Mouse (Mus musculus): Measurements from ENCODE around the gene Ddx19b.
"Not testable (repeated sequence)": the region's sequence is repeated elsewhere in the genome, so short reads cannot be mapped to it uniquely, and the experiment has no call there.

The Ddx19b gene

DNA sequence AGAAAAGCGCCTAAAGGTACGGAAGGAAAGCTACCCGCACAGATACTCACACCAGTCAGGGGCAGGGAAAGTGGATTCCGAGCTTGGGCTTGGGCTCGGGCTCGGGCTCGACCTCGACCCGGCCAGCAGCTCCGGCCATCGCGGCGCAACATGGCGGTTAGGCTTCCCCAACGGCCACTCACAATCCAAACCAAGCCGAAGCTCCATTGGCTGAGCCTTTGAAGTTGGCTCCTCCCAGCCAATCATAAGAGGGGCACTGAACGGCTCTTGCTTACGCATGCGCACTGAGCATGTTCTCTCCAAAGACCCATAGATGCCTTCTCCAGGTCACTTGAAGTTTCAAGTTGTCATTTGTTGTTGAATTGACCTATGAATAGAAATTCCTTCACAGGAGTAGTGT, at the start of gene Ddx19b:
TSS of gene Ddx19b (minus strand) at position 180 of the 400 bp plus-strand sequence.
- DNase-seq (ENCODE audit: low read depth, low spot score) = no peak

DNA sequence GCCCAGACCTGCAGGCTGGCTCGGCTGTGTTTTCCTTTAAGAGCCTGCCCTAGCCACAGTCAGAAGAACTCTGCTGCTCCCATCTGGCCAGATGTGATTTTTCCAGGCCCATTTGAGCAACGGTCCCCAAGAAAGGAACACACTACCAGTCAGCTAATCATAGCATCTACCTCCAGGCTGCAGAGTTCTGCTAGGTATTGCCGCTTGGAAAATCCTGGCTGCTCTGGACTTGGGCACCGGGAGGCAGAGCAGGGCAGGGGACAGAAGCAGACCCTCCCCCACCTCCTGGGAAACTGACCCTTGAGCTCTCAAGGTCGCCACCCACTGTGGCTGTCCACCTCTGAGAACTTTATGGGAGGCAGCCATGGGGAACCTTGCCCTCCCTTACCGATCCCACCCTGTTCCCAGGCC, 48.3 kb upstream of the Ddx19b start:
- peak; percentile 74 for DNase-seq (ENCODE audit: low read depth, low spot score)

DNA sequence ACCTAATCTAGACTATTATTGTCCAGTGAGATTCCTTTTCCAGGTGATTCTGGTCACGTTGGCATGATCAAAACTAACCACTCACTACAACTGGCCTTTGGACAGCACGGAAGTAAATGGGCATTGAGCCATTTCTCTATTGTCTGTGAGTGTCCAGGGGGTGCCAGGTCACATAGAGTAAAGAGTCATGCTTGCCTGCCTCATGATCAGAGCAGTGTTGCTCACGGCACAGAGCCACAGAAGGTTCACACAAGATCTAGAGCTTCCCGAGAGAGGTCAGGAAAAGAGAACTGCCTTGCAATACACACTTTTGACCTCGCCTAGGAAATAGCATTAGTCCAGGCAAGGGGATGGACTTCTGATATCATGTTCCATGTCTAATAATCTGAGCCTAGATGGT, 47.9 kb upstream of the Ddx19b start:
- DNase-seq (ENCODE audit: low read depth, low spot score) = no peak

DNA sequence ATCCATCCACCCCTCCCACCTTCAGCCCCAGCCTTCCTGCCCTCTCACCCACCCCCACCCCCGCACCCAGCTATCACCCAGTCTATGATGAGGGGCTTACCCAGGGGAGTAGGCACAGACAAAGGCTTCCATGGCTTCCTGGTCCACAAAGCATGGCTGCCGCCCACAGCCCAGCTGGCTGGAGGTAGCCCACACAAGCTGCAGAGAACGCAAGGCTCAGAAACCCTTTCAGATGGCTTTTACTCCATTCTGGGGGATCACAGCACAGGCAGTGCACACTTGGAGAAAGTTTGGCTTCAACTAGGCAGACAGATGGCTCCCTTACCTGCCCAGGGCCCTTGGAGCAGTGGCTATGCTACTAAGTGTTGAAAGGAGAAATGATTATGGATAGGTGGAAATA, 44.4 kb upstream of the Ddx19b start:
- DNase-seq (ENCODE audit: low read depth, low spot score) = no peak

DNA sequence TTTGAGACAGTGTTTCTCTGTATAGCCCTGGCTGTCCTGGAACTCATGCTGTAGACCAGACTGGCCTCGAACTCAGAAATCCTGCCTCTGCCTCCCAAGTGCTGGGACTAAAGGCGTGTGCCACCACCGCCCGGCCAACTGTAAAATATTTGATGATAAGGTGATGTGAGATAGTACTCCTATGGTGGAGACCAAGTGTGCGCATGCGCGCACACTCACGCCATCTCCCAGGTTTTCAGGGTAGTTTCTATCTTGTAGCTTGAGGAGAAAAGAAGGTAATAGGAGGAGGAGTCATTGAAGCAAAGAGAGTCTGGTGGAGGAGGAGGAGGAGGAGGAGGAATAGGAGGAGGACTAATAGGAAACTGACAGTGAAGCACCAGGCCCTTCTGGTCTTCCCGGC, 37.1 kb upstream of the Ddx19b start:
- DNase-seq (ENCODE audit: low read depth, low spot score) = not testable (repeated sequence)

DNA sequence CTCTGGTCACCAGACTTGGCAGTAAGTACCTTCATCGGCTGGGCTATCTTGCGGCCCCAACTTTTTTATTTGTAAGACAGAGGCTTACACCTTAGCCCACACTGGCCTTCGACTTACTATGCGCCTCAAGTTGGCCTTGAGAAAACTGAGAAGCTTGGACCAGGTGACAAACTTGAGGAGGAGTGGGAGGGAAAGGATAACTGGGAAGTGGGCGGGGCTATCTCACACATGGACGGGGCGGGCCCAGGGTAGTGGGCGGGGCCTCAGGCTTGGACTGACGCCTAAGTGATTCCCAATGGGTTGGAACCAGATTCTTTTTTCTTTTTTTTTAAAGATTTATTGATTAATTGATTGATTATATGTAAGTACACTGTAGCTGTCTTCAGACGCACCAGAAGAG, 35.9 kb upstream of the Ddx19b start:
- no peak for DNase-seq (ENCODE audit: low read depth, low spot score)

DNA sequence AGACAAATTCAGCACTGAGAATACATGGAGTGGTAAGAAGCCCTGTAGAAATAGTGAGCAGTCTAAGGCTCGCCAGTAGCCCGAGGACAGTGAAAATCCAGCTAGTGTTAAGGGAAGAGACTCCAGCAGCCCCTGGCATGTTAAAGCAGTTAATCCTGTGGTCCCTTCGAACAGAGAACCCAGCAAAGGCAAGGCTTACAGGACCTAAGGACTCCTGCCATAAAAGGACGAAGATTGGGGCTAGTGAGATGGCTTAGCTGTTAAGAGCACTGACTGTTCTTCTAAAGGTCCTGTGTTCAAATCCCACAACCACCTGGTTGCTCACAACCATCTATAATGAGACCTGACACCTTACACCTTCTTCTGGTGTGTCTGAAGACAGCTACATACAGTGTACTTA, 34.8 kb upstream of the Ddx19b start:
- no peak for DNase-seq (ENCODE audit: low read depth, low spot score)

DNA sequence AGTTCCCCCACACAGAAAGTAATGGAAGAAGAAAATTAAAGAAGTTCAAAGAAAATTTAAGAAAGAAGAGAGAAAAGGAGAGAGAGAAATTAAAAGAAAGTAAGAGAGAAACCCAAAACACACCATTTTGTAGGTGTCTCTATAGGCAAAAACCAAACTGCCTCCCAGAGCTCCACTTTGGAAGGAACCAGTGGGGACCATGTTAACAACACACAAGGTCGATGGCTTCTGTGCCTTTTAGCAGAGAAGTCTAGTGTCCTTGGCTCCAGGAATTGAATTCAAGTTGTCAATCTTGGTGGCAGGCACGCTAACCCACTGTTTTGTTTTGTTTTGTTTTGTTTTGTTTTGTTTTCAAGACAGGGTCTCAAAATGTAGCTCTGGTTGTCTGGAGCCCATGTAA, 31.3 kb upstream of the Ddx19b start:
- DNase-seq (ENCODE audit: low read depth, low spot score) = no peak

DNA sequence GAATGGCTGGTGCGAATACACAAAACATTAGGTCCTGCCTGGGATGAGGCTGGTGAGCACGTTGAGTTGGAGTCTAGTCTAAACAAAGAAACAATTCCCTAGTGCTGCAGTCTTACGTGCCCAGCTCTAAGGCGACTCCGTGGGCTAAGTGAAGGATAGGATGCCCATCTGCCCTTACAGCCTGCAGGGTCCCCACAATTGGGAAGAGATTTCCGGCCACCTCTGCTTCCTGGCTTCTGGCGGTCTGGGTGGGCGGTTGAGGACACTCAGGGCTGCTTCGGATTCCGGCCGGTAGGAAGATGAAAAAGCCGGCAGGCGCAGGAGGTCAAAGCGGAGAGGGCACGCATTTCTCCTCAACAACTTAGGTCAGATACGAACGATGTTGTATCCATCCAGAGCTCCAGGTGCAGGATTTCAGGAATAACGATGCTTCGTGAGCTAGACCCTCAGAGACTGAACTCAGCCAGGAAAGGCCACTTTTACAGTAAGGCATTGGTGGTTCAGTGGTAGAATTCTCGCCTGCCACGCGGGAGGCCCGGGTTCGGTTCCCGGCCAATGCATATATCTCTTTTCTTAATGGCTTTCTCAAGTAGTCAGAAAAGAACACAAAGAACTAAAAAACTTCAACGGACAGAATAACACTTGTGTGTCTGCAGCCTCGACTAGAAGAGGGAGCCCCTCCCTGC, 30.7 kb upstream of the Ddx19b start:
- peak; percentile 82 for DNase-seq (ENCODE audit: low read depth, low spot score)

DNA sequence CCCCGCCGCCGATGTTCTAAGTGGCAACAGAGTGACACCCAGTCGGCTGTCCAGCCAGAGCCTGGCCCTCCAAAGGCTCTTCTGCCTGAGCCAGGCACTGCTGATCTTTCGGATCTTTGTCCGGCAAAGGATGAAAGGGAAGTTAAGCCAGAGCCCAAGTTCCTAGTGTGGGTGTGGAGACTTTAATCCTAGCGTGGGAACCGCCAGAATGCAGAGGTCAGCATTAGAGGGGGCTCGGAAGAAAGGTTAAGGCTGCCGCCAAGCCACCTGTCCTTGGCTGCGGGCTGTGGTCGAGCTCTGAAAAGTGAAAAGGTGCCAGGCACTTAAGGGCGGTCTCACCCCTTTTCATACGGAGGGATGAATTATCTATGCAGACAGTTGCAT, 30.1 kb upstream of the Ddx19b start:
- no peak for DNase-seq (ENCODE audit: low read depth, low spot score)

DNA sequence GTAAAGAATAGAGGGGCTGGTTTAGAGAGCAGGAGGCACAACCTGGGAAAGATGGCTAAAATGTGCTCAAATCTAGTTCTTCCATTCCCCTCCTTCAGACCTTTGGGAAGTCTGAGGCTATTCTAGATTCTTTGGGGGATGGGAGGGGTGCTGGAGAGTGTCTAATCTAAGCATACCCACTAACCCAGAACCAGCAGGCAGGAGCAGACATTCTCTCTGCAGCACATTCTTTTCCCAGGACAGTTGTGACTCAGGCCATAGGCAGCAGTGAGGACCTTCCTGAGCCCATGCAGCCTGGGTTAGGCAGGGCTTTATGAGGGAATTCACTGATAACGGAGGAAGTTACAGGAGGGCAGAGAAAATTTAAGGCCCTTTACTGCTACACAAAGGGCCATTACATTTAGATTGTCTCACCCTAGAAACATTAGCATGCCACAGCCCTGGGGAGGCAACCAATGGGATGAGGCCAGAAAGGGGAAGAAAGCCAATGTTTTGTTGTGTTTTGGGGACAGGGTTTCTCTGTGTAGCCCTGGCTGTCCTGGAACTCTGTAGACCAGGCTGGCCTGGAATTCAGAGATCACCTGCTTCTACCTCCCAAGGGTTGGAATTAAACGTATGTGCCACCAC, 27.5 kb upstream of the Ddx19b start:
- DNase-seq (ENCODE audit: low read depth, low spot score) = peak; percentile 86

DNA sequence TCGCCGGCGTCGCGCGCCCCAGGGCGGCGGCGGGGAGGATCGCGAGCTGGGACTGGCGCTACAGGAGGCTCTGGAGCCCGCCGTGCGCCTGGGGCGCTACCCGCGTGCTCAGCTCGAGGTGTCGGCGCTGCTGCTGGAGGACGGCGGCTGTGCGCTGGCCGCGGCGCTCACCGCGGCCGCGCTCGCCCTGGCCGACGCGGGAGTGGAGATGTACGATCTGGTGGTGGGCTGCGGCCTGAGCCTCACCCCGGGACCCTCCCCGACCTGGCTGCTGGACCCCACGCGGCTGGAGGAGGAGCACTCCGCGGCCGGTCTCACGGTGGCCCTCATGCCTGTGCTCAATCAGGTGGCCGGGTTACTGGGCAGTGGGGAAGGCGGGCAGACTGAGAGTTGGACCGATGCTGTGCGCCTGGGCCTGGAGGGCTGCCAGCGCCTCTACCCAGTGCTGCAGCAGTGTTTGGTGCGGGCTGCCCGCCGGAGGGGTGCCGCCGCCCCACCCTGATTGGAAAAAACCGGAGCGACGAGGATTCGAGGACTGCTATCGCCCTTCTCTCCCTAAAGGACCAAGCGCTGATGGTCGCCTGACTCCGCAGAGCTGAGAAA, 25.2 kb upstream of the Ddx19b start:
- peak; percentile 68 for DNase-seq (ENCODE audit: low read depth, low spot score)

DNA sequence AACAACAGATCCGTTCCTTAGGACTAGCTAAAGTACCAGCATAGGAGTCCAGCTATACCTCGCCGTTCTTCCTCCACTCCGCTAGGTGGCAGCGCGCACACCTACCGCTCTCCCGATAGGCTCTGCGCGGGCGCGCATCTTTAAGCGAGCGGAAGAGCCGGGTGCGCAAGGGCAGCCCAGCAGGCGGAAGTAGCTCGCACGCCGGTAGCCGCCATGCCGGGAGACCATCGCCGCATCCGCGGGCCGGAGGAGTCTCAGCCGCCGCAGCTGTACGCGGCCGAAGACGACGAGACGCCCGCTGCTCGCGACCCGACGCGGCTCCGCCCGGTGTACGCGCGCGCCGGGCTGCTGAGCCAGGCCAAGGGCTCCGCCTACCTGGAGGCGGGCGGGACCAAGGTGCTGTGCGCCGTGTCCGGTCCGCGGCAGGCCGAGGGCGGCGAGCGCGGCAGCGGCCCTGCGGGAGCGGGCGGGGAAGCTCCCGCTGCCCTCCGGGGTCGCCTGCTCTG, 24.7 kb upstream of the Ddx19b start, which contains the start of gene Exosc6:
TSS of gene Exosc6 (plus strand) at position 182 of the 506 bp plus-strand sequence.
- DNase-seq (ENCODE audit: low read depth, low spot score) = peak; percentile 98

DNA sequence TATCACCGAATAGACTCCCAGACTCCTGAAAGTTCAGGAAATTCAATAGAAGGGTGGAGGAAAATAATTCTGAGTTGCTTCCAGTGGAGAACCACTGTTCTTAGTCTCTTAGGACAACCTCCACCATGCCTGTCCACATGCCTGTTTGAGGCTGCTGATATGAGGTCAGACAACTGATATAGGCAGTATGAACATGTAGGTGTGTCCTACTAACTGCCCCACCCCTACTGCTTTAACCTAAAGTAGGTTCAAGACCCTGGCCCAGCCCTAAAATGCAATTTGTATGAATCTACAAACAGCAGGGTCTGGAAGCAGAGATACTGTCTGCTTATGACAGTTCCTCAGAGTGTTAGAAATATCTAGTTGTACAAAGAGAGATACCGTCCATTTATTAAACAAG, 24.1 kb upstream of the Ddx19b start:
- DNase-seq (ENCODE audit: low read depth, low spot score) = no peak

DNA sequence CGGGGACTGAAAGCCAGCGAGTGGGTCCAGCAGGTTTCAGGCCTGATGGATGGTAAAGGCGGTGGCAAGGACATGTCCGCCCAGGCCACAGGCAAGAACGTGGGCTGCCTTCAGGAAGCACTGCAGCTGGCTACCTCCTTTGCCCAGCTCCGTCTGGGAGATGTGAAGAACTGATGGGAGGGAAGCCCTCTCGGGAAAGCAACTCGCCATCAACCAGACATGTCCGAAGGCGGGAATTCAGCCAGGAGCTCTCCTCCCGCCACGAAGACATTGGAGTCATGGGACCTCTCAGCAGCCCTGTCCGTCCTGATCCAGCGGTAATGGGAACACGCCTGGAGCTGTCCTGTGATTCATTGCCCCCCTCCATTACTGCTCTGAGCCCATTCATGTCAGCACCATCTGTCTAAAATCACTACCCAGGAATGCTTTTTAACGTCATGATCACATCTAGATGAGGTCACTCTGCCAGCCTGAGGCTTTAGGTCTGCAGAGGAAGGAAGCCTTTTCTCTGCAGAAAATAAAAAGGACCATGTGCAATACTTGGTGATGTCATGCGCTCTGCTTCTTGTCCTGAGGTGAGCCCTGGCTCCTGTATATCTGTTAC, 23.6 kb upstream of the Ddx19b start:
- peak; percentile 59 for DNase-seq (ENCODE audit: low read depth, low spot score)

DNA sequence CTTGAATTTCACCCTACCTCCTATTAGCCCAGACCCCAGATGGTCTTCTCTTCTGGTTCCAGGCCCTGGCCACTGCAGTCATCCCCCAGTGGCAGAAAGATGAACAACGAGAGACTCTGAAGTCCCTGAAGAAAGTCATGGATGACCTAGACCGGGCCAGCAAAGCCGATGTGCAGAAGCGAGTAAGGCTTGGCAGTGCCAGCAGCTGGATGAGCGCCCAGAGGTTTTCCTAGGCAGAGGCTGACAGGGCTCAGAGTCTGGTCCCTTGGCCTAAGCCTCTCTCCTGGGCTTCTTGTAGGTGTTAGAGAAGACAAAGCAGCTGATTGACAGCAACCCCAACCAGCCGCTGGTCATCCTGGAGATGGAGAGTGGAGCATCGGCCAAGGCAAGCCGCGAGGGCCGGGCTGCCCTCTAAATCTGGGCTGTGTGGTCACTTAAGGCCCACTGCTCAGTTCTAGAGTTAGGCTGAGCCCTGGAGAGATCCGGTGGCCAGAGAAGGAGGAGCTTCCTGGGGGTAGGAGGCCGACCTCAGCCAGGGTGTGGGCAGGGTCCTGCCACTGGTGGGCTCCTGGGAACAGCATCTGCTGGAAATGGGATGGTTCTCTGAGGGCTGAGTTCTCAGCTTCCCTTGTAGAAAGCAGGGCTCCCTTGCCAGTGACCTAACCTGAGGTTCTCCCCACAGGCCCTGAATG, 22.4 kb upstream of the Ddx19b start:
- DNase-seq (ENCODE audit: low read depth, low spot score) = peak; percentile 67

DNA sequence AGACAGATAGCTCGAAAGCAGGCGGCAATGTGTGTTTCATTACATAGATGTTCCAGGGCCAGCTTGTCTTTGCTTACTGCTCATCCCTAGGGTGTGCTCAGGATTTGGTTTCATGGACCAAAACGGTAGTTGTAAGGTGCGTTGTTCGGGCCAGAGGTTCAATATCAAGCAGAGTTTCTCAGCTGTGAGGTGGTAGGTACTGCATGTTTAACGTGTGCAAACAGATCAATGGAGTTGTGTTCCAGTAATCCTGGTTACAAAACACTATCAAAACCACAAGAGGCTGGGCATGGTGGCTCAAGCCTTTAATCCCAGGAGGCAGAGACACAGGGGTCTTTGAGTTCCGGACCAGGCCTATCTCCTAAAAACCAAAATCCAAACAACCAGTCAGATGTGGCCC, 17.6 kb upstream of the Ddx19b start:
- no peak for DNase-seq (ENCODE audit: low read depth, low spot score)

DNA sequence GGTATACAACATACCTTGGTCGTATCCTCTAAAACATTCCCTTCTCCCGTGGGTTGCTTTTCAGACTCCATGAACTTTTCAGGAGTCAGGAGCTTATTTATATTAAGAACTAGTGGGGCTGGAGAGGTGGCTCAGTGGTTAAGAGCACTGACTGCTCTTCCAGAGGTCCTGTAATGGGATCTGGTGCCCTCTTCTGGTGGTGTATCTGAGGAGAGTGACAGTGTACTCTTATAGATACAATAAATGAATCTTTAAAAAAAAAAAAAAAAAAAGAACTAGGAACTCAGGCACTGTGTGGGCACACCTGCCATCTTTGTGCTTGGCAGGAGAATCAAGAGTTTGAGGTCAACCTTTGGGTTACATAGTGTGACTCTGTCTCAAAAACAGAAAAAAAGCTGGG, 17.1 kb upstream of the Ddx19b start:
- peak; percentile 63 for DNase-seq (ENCODE audit: low read depth, low spot score)

DNA sequence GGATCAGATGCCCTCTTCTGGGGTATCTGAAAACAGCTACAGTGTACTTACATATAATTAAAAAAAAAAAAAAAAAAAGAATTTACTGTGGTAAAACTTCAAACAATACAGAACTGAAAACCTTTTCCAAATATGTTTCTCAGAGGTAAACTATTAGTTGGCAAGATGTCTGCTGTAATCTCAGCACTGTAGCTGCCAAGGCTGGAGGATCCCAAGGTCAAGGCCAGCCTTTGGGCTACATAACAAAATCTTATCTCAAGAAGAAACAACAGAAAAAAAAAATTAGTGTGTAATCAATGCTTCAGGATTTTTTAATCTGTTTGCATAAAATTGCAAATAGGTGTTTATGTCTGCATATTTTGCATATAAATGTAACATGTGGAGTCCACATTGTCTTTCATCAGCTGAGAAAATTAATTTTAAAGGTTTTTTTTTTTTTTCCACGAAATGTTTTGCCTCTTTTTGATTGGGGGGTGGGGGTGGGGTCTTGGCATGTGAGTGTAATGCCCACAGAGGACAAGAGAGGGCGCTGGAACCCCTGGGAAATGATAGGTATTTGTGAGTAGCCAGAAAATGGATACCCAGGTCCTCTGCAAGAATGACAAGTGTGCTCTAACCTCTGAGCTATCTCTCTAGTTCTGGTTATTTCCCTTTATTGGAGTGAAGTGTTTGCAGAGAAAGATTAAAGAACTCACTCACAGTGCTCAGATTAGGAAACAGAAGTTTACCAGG, 12.6 kb upstream of the Ddx19b start:
- DNase-seq (ENCODE audit: low read depth, low spot score) = peak; percentile 50

DNA sequence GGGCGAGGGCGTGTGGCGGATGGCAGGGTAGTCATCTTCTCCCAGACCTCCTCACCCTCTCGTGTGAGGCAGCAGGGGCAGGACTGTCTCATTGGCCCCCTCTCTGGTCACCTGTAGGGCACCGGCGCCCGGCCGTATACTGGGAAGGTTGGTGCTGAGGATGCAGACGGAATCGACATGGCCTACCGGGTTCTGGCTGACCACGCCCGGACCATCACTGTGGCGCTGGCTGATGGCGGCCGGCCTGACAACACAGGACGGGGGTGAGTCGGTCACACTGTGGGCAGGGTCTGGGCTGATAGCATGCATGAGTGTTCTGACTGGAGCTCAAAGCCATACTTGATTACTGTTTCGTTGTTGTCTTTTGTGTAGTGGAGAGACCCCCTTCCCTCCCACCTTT, 11.0 kb upstream of the Ddx19b start:
- DNase-seq (ENCODE audit: low read depth, low spot score) = no peak

DNA sequence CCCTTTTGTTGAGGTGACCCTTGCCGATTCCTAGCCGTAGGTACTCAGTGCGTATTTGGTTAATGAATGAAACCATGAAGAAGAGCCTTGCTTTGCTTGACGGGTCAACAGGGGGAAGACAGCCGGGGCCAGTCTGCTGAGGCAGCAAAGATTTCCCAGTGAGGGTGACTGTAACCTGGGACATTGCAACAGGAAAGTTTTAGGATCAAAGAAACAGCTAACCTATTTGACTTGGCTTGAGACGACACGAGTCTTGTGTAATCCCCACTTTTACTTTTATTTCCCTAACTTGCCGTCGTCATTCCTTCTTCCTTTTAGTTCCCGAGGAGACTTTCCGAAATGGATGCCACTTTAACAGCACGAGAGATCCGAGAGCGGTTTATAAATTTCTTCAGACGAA, 5.0 kb upstream of the Ddx19b start:
- DNase-seq (ENCODE audit: low read depth, low spot score) = no peak
